Mouse (Mus musculus): ENCODE results near the gene Pskh1. TPM values are rescaled to one million over a fixed set of nuclear protein-coding genes. Genes with fewer than 3 reads are reported as not detected.

Pskh1 gene
- total RNA-seq, 2 experiments from 2014 or later, result 16.9 to 17.6 TPM

- intact Hi-C loops (cut with DNase I), result loop anchor here (5.0 kb wide), 1 partner anchor 33 kb away; the partner anchor contains the start of gene Thap11
- no peak for DNase-seq
Measured at GRCm38 (mm10) chr8:105889756-105890465, 10.3 kb upstream of the Pskh1 start.

- intact Hi-C loops (cut with DNase I), result loop anchor here (5.0 kb wide), 1 partner anchor 34 kb away; the partner anchor contains the start of gene Thap11
- DNase-seq, result peak; percentile 26 to 32
Measured at GRCm38 (mm10) chr8:105890870-105891269, 9.4 kb upstream of the Pskh1 start.

- intact Hi-C loops (cut with DNase I), result loop anchor here (5.0 kb wide), 1 partner anchor 35 kb away; the partner anchor contains the start of gene Thap11
- no peak for DNase-seq
Measured at GRCm38 (mm10) chr8:105892432-105892831, 7.8 kb upstream of the Pskh1 start.

- intact Hi-C loops (cut with DNase I), result loop anchor here (5.0 kb wide), 1 partner anchor 36 kb away; the partner anchor contains the start of gene Thap11
- peak; percentile 69 to 84 for DNase-seq
Measured at GRCm38 (mm10) chr8:105893339-105893738, 6.9 kb upstream of the Pskh1 start, which contains the start of gene Nrn1l. Gene Nrn1l, plus strand, starts transcription at chr8:105893567.

- DNase-seq, result no peak
Measured at GRCm38 (mm10) chr8:105897801-105898480, 2.3 kb upstream of the Pskh1 start.

GRCm38 (mm10) chr8:105900941-105901616 is 838 bp downstream of the Pskh1 start:
- no peak for DNase-seq
- intact Hi-C loops (cut with DNase I), result loop anchor here (2.0 kb wide), 2 partner anchors 46 to 110 kb away; partner anchors contain the start of genes Ddx28 and Thap11

More at GRCm38 (mm10) chr8:105897801-105898480, 2.3 kb upstream of the Pskh1 start:
- intact Hi-C loops (cut with DNase I), result no loop called here

- intact Hi-C loops (cut with DNase I), result no loop called here
- no peak for DNase-seq
Measured at GRCm38 (mm10) chr8:105919390-105919789, 19.1 kb downstream of the Pskh1 start.

GRCm38 (mm10) chr8:105925123-105925522 is 24.9 kb downstream of the Pskh1 start:
- DNase-seq, result no peak

GRCm38 (mm10) chr8:105930602-105931001 is 30.4 kb downstream of the Pskh1 start:
- DNase-seq, result peak; percentile 88 to 95
- intact Hi-C loops (cut with DNase I), result loop anchor here (2.0 kb wide), 3 partner anchors 76 to 216 kb away; partner anchors contain the start of gene Thap11

More at GRCm38 (mm10) chr8:105925123-105925522, 24.9 kb downstream of the Pskh1 start:
- intact Hi-C loops (cut with DNase I), result no loop called here

- no peak for DNase-seq
- intact Hi-C loops (cut with DNase I), result loop anchor here (2.0 kb wide), 3 partner anchors 76 to 216 kb away; partner anchors contain the start of gene Thap11
Measured at GRCm38 (mm10) chr8:105931271-105931670, 31.0 kb downstream of the Pskh1 start.

- intact Hi-C loops (cut with DNase I), result no loop called here
- no peak for DNase-seq
Measured at GRCm38 (mm10) chr8:105932525-105932924, 32.3 kb downstream of the Pskh1 start.

- intact Hi-C loops (cut with DNase I), result no loop called here
- no peak for DNase-seq
Measured at GRCm38 (mm10) chr8:105933762-105934161, 33.5 kb downstream of the Pskh1 start, which contains the start of gene Ctrl. Gene Ctrl, minus strand, starts transcription at chr8:105933862.

- no peak for DNase-seq
- intact Hi-C loops (cut with DNase I), result no loop called here
Measured at GRCm38 (mm10) chr8:105935105-105935504, 34.9 kb downstream of the Pskh1 start.

GRCm38 (mm10) chr8:105935863-105936603 is 35.8 kb downstream of the Pskh1 start:
- intact Hi-C loops (cut with DNase I), result no loop called here
- DNase-seq, result no peak

- peak; percentile 88 to 89 for DNase-seq
- intact Hi-C loops (cut with DNase I), result no loop called here
Measured at GRCm38 (mm10) chr8:105936866-105937475, 36.7 kb downstream of the Pskh1 start.

GRCm38 (mm10) chr8:105937496-105938305 is 37.5 kb downstream of the Pskh1 start:
- intact Hi-C loops (cut with DNase I), result no loop called here
- peak; percentile 46 to 57 for DNase-seq

- DNase-seq, result peak in 1 of 2 experiments; percentile 45
- intact Hi-C loops (cut with DNase I), result no loop called here
Measured at GRCm38 (mm10) chr8:105938306-105938669, 38.0 kb downstream of the Pskh1 start, which contains the start of gene Psmb10. Gene Psmb10, minus strand, starts transcription at chr8:105938444.

- intact Hi-C loops (cut with DNase I), result no loop called here
- no peak for DNase-seq
Measured at GRCm38 (mm10) chr8:105942026-105942425, 41.8 kb downstream of the Pskh1 start.
